Mouse (Mus musculus): ENCODE measurements around the gene Slc43a2. TPM values are rescaled to one million over a fixed set of nuclear protein-coding genes. Genes with fewer than 3 reads are reported as not detected.

Slc43a2 gene
- polyA plus RNA-seq, 1 experiment from 2014 or later: 24.0 TPM

- Histone ChIP-seq H3K9ac (replicated peaks; ENCODE audit: low read depth) (no peak overlapping the region), H3K27ac (ENCODE audit: low read length) (no peak overlapping the region), H3K4me2 (replicated peaks; ENCODE audit: low read depth, low read length) (no peak overlapping the region), H3K36me3 (ENCODE audit: insufficient read depth, low read length) (no peaks in the 10 kb centered on the region; the same call in 1 of the 2 replicates), H3K4me1 (ENCODE audit: insufficient read depth, low read depth, low read length) (no peaks in the 10 kb centered on the region), H3K9me3 (ENCODE audit: low read length) (no peaks in the 10 kb centered on the region), H3K27me3 (replicated peaks; ENCODE audit: insufficient read depth, low read length) (no peaks in the 10 kb centered on the region), H3K4me3 (ENCODE audit: low read depth, low read length) (no peak overlapping the region)
- WGBS: 67% methylated on average over 6 of the region's 6 CpGs
- TF ChIP-seq CTCF (IDR thresholded peaks at IDR 0.05) (no peak), EP300 (IDR thresholded peaks at IDR 0.05) (peak; percentile 60)
- ATAC-seq (peak; percentile 3; the same call in 1 of the 2 replicates), DNase-seq (ENCODE audit: low spot score) (peak; percentile 85)
Measured at GRCm38 (mm10) chr11:75526943-75527342, 4.6 kb upstream of the Slc43a2 start.

GRCm38 (mm10) chr11:75529771-75530170 lies 1.7 kb upstream of the Slc43a2 start:
- no peak overlapping the region for H3K4me3 ChIP-seq (ENCODE audit: low read depth, low read length)
- DNase-seq (ENCODE audit: low spot score) (no peak), ATAC-seq (no peak)
- no peaks in the 10 kb centered on the region for H3K27me3 ChIP-seq (replicated peaks; ENCODE audit: insufficient read depth, low read length)
- no peak overlapping the region for H3K4me2 ChIP-seq (replicated peaks; ENCODE audit: low read depth, low read length)
- TF ChIP-seq EP300 (IDR thresholded peaks at IDR 0.05): no peak
- TF ChIP-seq CTCF (IDR thresholded peaks at IDR 0.05): no peak
- H3K36me3 ChIP-seq (ENCODE audit: insufficient read depth, low read length): no peaks in the 10 kb centered on the region
- H3K9ac ChIP-seq (replicated peaks; ENCODE audit: low read depth): no peak overlapping the region
- H3K9me3 ChIP-seq (ENCODE audit: low read length): no peaks in the 10 kb centered on the region
- 17% methylated on average over 4 of the region's 4 CpGs for WGBS
- H3K4me1 ChIP-seq (ENCODE audit: insufficient read depth, low read depth, low read length): peaks cover 7% of the 10 kb centered on the region; the same call in 1 of the 2 replicates
- no peak overlapping the region for H3K27ac ChIP-seq (ENCODE audit: low read length)

GRCm38 (mm10) chr11:75530325-75530724 lies 1.2 kb upstream of the Slc43a2 start:
- H3K27me3 ChIP-seq (replicated peaks; ENCODE audit: insufficient read depth, low read length): no peaks in the 10 kb centered on the region
- TF ChIP-seq EP300 (IDR thresholded peaks at IDR 0.05) (no peak), CTCF (IDR thresholded peaks at IDR 0.05) (peak; percentile 99)
- peak; percentile 94 for DNase-seq (ENCODE audit: low spot score)

GRCm38 (mm10) chr11:75530845-75531373 lies 585 bp upstream of the Slc43a2 start:
- Histone ChIP-seq H3K4me3 (ENCODE audit: low read depth, low read length) (peak overlapping the region; percentile 62), H3K27ac (ENCODE audit: low read length) (peak overlapping the region; percentile 91), H3K36me3 (ENCODE audit: insufficient read depth, low read length) (no peaks in the 10 kb centered on the region), H3K9me3 (ENCODE audit: low read length) (no peaks in the 10 kb centered on the region), H3K4me1 (ENCODE audit: insufficient read depth, low read depth, low read length) (peaks cover 7% of the 10 kb centered on the region; the same call in 1 of the 2 replicates), H3K27me3 (replicated peaks; ENCODE audit: insufficient read depth, low read length) (no peaks in the 10 kb centered on the region), H3K9ac (replicated peaks; ENCODE audit: low read depth) (peak overlapping the region; percentile 80), H3K4me2 (replicated peaks; ENCODE audit: low read depth, low read length) (peak overlapping the region; percentile 99)
- TF ChIP-seq EP300 (IDR thresholded peaks at IDR 0.05) (no peak), CTCF (IDR thresholded peaks at IDR 0.05) (no peak)
- DNase-seq (ENCODE audit: low spot score) (peak; percentile 53), ATAC-seq (no peak)
- under 1% methylated on average over 31 of the region's 31 CpGs for WGBS

More at GRCm38 (mm10) chr11:75530325-75530724, 1.2 kb upstream of the Slc43a2 start:
- Histone ChIP-seq H3K9ac (replicated peaks; ENCODE audit: low read depth) (peak overlapping the region; percentile 80), H3K27ac (ENCODE audit: low read length) (peak overlapping the region; percentile 91), H3K4me3 (ENCODE audit: low read depth, low read length) (peak overlapping the region; percentile 62), H3K4me1 (ENCODE audit: insufficient read depth, low read depth, low read length) (peaks cover 7% of the 10 kb centered on the region; the same call in 1 of the 2 replicates), H3K36me3 (ENCODE audit: insufficient read depth, low read length) (no peaks in the 10 kb centered on the region), H3K9me3 (ENCODE audit: low read length) (no peaks in the 10 kb centered on the region), H3K4me2 (replicated peaks; ENCODE audit: low read depth, low read length) (peak overlapping the region; percentile 99)
- under 1% methylated on average over 10 of the region's 10 CpGs for WGBS
- peak; percentile 35 for ATAC-seq

- peak overlapping the region; percentile 62 for H3K4me3 ChIP-seq (ENCODE audit: low read depth, low read length)
- ATAC-seq: no peak
- H3K9me3 ChIP-seq (ENCODE audit: low read length): no peaks in the 10 kb centered on the region
- WGBS: 11% methylated on average over 37 of the region's 38 CpGs
- peak overlapping the region; percentile 99 for H3K4me2 ChIP-seq (replicated peaks; ENCODE audit: low read depth, low read length)
- H3K27ac ChIP-seq (ENCODE audit: low read length): peak overlapping the region; percentile 91
- peak; percentile 47 for DNase-seq (ENCODE audit: low spot score)
- H3K9ac ChIP-seq (replicated peaks; ENCODE audit: low read depth): peak overlapping the region; percentile 80
- H3K27me3 ChIP-seq (replicated peaks; ENCODE audit: insufficient read depth, low read length): no peaks in the 10 kb centered on the region
- TF ChIP-seq CTCF (IDR thresholded peaks at IDR 0.05): no peak; the same call in 1 of the 2 replicates
- no peak for TF ChIP-seq EP300 (IDR thresholded peaks at IDR 0.05)
- peaks cover 11% of the 10 kb centered on the region for H3K4me1 ChIP-seq (ENCODE audit: insufficient read depth, low read depth, low read length)
- H3K36me3 ChIP-seq (ENCODE audit: insufficient read depth, low read length): no peaks in the 10 kb centered on the region
Measured at GRCm38 (mm10) chr11:75532340-75533277, 1.1 kb downstream of the Slc43a2 start.

GRCm38 (mm10) chr11:75533314-75534015 lies 2.0 kb downstream of the Slc43a2 start:
- no peaks in the 10 kb centered on the region for H3K36me3 ChIP-seq (ENCODE audit: insufficient read depth, low read length)
- peak overlapping the region; percentile 62 for H3K4me3 ChIP-seq (ENCODE audit: low read depth, low read length)
- H3K9me3 ChIP-seq (ENCODE audit: low read length): no peaks in the 10 kb centered on the region
- H3K4me2 ChIP-seq (replicated peaks; ENCODE audit: low read depth, low read length): peak overlapping the region; percentile 99
- H3K4me1 ChIP-seq (ENCODE audit: insufficient read depth, low read depth, low read length): peaks cover 20% of the 10 kb centered on the region
- H3K27ac ChIP-seq (ENCODE audit: low read length): no peak overlapping the region
- TF ChIP-seq CTCF (IDR thresholded peaks at IDR 0.05) (no peak), EP300 (IDR thresholded peaks at IDR 0.05) (no peak)
- no peaks in the 10 kb centered on the region for H3K27me3 ChIP-seq (replicated peaks; ENCODE audit: insufficient read depth, low read length)
- peak overlapping the region; percentile 32 for H3K9ac ChIP-seq (replicated peaks; ENCODE audit: low read depth)
- DNase-seq (ENCODE audit: low spot score) (no peak), ATAC-seq (no peak)
- WGBS: 69% methylated on average over 6 of the region's 6 CpGs

Measured in lung, postnatal 0 days (tissue).